Mouse (Mus musculus) liver (tissue): ENCODE results near the gene Rbpms2.
A peak's percentile ranks its signal among the peaks of the same experiment; 100 is the strongest.

Experiments used
- DNase-seq: peaks from one replicate; pipeline ENCODE4 v3.0.0-alpha.2; 2020; ENCODE audit warnings: mixed read lengths

The Rbpms2 gene

DNA sequence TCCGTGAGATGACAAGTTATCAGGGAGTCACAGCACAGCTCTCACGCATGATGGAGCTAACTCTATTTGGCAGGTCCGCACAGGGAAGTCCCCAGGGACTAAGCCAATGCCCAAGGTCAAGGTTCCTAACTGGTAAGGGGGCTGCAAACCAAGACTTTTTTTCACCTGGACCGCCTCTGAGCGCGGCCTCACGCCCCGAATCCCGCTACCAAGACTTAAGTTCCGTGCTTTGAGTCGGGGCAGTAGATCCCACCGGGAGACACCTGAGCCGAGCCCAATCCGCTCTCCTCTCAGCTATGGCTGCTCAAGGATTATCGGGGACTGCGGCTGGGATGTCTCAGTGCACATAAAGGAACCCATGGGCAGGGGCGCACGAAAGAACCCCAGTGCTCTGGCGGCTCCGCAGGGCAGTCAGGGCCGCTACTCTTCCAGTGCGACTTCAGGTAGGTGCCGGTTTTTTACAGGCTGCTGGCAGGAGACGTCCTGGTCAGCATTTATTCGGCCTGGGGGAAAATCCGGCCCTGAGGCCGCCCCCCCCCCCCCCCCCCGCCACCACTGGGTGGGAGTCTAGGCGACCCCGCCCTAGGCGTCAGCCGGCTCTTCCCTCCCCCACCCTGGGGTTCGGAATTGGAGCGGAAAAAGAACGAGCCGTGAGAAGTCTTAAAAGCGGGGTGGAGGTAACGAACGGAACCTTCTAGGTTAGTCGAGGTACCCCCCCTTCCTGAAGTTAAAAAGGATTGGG is at the start of gene Rbpms2:
TSS of gene Rbpms2 (plus strand) at position 624 of the 742 bp plus-strand sequence.
- DNase-seq = peak; percentile 11

DNA sequence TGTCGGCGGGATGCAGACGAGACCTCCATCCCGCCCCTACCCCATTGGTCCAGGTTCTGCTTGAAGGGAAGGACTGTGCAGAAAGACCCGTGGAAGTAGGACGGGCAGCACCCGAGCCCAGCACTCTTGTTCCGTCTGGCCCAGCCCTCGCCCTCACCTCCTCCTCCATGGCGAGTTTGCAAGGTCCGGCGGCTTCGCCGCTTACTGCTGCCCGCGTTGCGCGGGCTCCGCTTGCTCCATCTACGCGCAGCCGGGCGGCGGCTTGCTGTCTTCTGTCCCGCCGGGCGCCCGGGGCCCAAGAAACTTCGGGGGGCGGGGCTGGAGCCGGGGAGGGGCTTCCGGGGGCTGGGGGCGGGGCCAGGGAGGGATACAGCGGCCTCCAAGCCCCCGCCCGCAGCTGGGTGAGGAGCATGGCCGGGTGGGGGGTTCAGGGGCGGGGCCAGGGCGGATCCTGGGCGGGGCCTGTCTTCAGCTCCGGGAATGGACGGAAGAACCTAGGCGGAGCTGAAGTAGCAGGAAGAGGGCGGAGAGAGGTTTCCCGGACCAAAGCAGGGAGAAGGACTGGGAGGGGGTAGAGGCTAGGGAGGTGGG is 49.6 kb upstream of the Rbpms2 start, which contains the start of gene Plekho2:
TSS of gene Plekho2 (minus strand) at position 260 of the 591 bp plus-strand sequence.
- DNase-seq = peak; percentile 99

- peak; percentile 91 for DNase-seq
Measured at GRCm38 (mm10) chr9:65580401-65581256, 48.8 kb upstream of the Rbpms2 start.

DNA sequence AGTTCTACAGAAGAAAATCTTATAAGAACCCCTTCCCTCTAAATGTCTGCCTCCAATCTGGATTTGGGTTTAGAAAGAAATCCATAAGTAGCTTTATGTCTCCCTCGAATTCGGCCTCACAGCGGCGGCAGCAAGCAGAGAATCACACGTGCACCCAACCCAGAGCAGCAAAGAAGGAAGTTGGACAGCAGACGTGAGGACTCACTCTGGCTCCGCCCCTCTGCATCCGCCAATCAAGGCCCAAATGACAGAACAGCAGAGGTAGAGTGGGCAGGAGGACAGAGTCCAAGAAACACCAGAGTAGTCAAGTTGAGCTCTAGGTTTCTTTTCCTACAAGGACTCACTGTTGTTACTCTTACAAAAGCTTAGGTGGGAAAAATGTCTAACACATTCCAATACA is 46.4 kb upstream of the Rbpms2 start:
- peak; percentile 84 for DNase-seq

DNA sequence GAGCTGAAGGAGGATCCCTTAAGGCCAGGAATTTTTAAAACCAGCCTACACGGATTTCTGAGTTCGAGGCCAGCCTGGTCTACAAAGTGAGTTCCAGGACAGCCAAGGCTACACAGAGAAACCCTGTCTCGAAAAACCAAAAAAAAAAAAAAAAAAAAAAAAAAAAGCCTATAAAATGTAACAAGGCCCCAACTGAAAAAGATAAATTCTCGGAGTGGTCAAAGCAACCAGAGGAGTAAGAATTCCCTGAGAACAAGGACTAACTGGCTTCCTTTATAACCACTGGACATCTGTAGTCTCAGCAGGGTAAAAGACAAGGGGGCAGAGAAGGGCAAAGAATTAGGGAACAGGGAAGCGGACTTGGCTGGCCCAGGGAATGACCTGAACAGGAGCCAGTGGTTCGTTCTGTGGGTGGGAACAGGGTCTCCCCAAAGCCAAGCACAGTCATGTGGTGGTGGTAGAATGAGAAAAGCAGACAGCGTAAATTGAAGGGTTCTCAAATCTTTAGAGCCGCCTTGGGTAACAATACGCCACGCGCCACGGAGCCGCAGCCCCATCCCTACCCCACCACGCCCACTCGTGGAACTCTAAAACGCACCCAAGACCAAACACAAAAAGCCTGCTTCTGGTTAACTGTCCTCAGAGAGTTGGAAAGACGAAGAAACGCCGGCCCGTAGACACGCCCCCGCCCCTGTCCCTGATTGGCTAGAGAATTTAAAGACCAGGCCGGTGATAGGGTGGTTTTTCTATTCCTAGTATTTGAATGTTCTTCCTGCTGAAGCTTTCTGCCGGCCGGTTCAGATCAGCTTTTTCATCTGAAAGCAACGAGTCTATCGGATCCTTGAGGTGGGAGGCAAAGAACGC is 42.8 kb upstream of the Rbpms2 start, which contains the start of gene Pif1:
TSS of gene Pif1 (plus strand) at position 755 of the 864 bp plus-strand sequence.
- peak; percentile 94 for DNase-seq

GRCm38 (mm10) chr9:65587270-65587572 is 42.2 kb upstream of the Rbpms2 start:
- no peak for DNase-seq

GRCm38 (mm10) chr9:65587573-65588358 is 41.7 kb upstream of the Rbpms2 start:
- DNase-seq = peak; percentile 67

GRCm38 (mm10) chr9:65589091-65589490 is 40.4 kb upstream of the Rbpms2 start:
- DNase-seq = no peak

DNA sequence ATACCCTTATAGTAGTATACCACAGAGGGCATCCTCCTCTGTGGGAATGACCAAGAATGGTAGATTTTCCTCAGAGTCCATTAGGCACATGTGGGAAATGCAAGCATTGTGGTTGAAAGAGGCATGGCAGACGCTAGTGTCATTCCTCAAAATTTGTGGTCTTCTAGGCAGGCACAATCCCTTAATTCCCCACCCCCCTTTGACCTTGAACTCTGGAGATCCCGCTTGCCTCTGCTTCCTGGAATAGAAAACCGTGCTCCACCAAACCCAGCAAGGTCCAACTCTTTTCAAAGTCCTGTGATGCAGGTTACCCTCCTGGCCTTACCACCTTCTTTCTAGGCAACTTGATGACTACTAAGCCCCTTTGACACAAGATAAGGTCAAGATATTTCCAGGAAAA is 36.7 kb upstream of the Rbpms2 start:
- DNase-seq = no peak

GRCm38 (mm10) chr9:65593596-65593995 is 35.9 kb upstream of the Rbpms2 start:
- DNase-seq = no peak

DNA sequence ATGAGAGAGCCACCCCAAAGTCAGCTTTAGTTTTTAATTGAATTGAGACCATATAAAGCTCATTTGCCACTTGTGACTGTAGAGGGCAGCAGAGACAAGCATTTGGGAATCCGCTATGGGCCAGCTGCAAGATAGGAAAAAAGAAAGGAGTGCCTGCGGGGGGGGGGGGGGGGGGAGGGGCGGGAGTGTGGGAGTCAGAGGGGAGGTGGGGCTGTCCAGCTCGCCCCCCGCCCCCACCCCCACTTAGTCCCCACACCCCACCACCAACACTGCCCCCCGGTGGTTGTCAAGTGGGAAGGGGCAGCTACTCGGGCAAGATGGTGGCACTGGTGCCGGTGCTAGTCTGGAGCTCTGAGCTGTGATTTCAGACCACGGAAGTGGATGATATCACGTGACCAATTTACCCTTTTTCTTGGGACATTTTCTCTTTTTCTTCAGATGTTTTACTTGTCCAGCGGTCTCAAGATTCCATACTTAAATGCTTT is 30.6 kb upstream of the Rbpms2 start:
- DNase-seq = peak; percentile 45

DNA sequence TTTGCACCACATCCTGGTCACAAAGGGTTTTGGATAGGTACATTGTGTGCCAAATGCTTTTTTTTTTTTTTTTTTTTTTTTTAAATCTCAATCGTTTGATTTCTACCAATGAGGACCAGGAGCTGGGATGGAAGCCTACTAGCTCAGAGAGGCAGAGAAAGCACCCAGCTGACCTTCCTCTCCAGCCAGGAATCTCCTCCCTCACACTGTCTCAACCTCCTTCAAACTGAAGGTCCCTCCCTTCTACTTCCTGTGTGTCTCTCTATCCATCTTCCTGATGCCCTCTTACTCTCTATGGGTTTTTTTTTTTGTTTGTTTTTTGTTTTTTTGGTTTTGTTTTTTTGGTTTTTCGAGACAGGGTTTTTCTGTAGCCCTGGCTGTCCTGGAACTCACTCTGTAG is 28.5 kb upstream of the Rbpms2 start:
- DNase-seq = no peak

DNA sequence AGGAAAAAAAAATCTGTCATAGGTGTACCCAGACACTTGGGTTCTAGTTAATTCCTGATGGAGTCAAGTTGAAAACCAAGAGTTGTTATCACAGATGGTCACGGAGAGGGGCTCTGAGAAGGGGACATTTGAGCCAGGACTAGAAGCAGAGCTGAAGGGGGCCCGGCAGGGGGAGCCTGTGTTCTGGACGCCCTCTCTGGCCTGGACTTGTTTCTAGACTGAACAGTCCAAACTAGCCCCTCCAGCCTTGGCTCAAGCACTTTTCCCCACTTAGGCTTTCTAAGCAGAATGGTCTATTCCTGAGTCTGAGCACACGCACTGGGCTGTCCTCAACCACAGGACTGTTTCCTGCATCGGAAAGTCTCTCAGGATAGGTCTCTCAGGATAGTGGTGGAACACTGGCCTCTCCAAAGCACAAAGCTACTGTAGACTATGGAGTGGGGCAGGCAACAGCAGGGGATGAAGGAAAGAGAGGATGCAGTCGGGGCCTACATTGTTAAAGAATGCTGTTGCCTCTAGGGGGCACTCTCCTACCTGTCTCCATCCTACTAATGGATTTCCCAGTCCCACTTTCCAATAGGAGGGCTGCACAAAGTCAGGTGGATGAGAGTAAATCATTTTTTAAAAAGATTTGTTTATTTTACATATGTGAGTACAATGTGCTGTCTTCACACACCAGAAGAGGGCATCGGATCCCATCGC is 25.9 kb upstream of the Rbpms2 start:
- no peak for DNase-seq

- peak; percentile 74 for DNase-seq
Measured at GRCm38 (mm10) chr9:65605471-65606136, 23.8 kb upstream of the Rbpms2 start.

DNA sequence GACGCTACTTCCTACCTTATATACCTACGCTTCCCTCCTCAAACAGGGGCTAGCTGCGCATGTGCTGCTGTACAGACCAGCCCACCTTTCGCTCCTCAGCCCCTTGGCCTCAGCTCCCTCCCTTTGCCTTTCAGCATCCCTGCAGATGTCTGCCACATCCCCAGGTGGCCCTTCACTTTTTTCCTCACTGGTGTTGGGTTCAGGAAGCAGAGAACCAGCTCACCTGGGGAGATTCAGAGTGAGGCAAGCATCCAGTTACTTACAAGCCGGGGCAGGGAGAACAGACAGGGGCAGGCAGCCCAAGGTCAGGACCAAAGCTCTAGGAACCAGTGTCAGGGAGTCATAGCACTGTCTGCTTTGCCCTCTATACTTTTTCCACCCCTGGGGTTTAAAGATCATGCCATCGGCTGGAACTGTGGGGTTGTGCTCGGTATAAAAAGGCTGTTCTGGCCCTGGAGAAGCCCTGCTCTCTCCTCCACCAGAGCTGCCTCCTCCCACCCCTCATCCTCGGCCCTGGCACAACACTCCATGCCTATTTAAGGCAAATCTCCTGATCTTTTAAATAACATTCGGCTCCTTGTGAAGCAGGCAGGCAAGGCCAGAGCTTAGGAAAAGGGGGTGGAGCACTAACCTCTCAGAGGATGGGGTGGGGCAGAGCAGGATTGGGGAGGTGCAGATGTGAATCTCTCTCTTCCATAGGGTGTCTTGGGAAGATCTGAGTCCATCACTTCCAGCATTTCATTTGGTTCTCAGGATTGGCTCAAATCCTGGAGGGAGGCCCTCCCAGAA is 22.9 kb upstream of the Rbpms2 start:
- no peak for DNase-seq

DNA sequence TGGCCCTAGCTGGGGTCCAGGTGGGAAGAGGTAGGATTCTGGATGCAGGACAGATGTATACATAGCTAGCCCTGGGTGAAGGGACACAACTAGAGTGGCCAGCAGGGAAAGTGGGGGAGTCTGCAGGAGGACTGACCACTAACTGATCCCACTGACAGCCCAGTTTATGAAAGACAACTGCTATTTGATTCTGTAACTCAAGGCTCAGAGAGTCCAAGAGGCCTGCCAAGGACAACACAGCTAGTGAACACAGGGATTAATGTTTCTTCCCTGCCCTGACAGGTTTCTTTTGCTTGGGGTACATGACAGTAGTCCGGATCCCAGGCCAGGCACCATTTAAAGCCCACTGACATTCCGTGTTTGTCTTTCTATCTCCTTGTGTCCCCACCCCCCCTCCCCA is 22.3 kb upstream of the Rbpms2 start:
- no peak for DNase-seq

GRCm38 (mm10) chr9:65611969-65612486 is 17.4 kb upstream of the Rbpms2 start:
- DNase-seq = no peak

DNA sequence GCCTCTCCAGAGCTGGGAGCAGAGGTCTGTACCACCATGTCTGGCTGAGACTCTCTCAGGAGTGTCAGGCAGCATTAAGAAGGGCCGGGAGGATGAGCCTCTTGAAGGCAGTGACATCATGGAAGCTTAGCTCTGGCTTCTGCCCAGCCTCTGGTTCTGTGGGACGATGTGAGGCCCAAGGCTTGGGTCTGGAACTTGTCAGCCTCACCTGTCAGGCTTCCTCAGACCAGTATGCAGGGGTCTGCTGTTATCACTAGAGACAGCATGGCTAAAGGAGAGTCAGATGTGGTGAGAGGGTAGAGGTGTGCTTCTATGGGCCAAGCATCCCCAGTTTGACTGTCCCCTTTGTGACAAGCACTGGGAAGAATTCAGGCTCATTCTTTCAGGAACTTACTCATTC is 16.4 kb upstream of the Rbpms2 start:
- DNase-seq = no peak

DNA sequence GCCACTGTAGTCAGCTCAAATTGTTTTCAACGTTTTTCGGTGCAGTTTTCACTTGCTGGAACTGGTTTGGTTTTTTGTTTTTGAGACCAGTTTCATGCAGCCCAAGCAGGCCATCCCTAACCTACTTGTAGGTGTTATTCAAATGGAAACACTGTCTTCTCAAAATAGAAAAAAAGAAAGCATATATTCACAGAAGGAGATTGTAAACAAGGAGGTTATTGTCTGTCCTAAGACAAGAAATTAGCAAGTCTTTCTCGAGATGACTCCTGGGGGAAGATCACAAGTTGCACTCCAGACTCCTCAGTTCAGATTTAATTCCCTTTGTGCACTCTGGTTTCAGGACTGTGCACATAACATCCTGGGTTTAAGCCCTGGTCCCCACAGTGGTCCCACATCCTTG is 10.1 kb upstream of the Rbpms2 start:
- no peak for DNase-seq
